Mouse (Mus musculus) hindbrain, embryonic 16.5 days (tissue): ENCODE measurements around the gene Rasa3. TPM values are rescaled to one million over a fixed set of nuclear protein-coding genes. Genes with fewer than 3 reads are reported as not detected.

Source experiments
- ATAC-seq: fragments of 200-750 bp; cut with Nextera tagmentation; 2 replicates; pipeline ENCODE4 v1.8.0; 2017; ENCODE audit warnings: moderate TSS enrichment, moderate library complexity
- H3K27ac ChIP-seq: fragments of 300-500 bp; sonication (generic); 2 replicates; pipeline ENCODE4 v1.5.1; 2014; ENCODE audit warnings: low read depth, mild to moderate bottlenecking, control low read depth, low read length, moderate library complexity
- H3K27me3 ChIP-seq: fragments of 300-500 bp; sonication (generic); replicated peaks from 2 replicates; pipeline ENCODE4 v1.6.1; 2014; ENCODE audit warnings: low read length; ENCODE audit not compliant: control insufficient read depth, insufficient read depth
- H3K36me3 ChIP-seq: fragments of 300-500 bp; sonication (generic); 2 replicates; pipeline ENCODE4 v1.6.1; 2014; ENCODE audit warnings: mild to moderate bottlenecking, low read length, moderate library complexity, mixed read lengths; ENCODE audit not compliant: control insufficient read depth, insufficient read depth
- H3K4me1 ChIP-seq: fragments of 300-500 bp; sonication (generic); 2 replicates; pipeline ENCODE4 v1.6.1; 2014; ENCODE audit warnings: low read depth, low read length; ENCODE audit not compliant: control insufficient read depth, insufficient read depth
- H3K4me2 ChIP-seq: fragments of 300-500 bp; sonication (generic); 2 replicates; pipeline ENCODE4 v1.6.1; 2014; ENCODE audit warnings: mild to moderate bottlenecking, low read length, control low read depth, moderate library complexity
- H3K4me3 ChIP-seq: fragments of 300-500 bp; sonication (generic); 2 replicates; pipeline ENCODE4 v1.5.1; 2014; ENCODE audit warnings: mild to moderate bottlenecking, low read length, control low read depth, moderate library complexity
- H3K9ac ChIP-seq: fragments of 300-500 bp; sonication (generic); 2 replicates; pipeline ENCODE4 v1.6.1; 2014; ENCODE audit warnings: low read depth, mild to moderate bottlenecking, control low read depth, low read length, moderate library complexity
- H3K9me3 ChIP-seq: fragments of 300-500 bp; sonication (generic); 2 replicates; pipeline ENCODE4 v1.6.1; 2014; ENCODE audit warnings: mild to moderate bottlenecking, low read length, moderate library complexity; ENCODE audit not compliant: control insufficient read depth
- WGBS: fragments of 180-500 bp; shearing (Covaris S2); extraction: QIAGEN DNeasy Blood & Tissue Kit; methylation state at CpG from one replicate; pipeline ENCODE4 v1.1.7; 2014; 5-methylcytosine and 5-hydroxymethylcytosine counted together
- polyA plus RNA-seq: library from polyadenylated mRNA; unstranded; fragments of >200 nt; fragmentation: Nextera tagmentation; extraction: Ambion mirVana; gene quantifications from 2 replicates; pipeline ENCODE4 v1.2.1, GENCODE M21; 2015

Gene Rasa3
- polyA plus RNA-seq, 1 experiment from 2014 or later: 43.5 TPM

- Histone ChIP-seq H3K27me3 (no peaks in the 10 kb centered on the region), H3K4me1 (peaks cover 16% of the 10 kb centered on the region), H3K36me3 (no peaks in the 10 kb centered on the region), H3K4me3 (no peak overlapping the region), H3K9me3 (no peaks in the 10 kb centered on the region), H3K4me2 (no peak overlapping the region), H3K27ac (no peak overlapping the region), H3K9ac (no peak overlapping the region)
- ATAC-seq: no peak
- 81% methylated on average over 4 of the region's 4 CpGs for WGBS
These were observed 11.9 kb downstream of the Rasa3 start for GRCm38 (mm10) chr8:13665538-13665937.

- Histone ChIP-seq H3K27me3 (no peaks in the 10 kb centered on the region), H3K4me1 (peaks cover 10% of the 10 kb centered on the region), H3K4me3 (no peak overlapping the region), H3K36me3 (no peaks in the 10 kb centered on the region), H3K9ac (no peak overlapping the region), H3K9me3 (no peaks in the 10 kb centered on the region), H3K4me2 (no peak overlapping the region), H3K27ac (no peak overlapping the region)
- 86% methylated on average over 6 of the region's 6 CpGs for WGBS
- ATAC-seq: no peak
These were observed 12.6 kb downstream of the Rasa3 start for GRCm38 (mm10) chr8:13664711-13665210.

GRCm38 (mm10) chr8:13660323-13660722 lies 17.1 kb downstream of the Rasa3 start:
- no peak for ATAC-seq
- Histone ChIP-seq H3K27ac (no peak overlapping the region), H3K4me2 (no peak overlapping the region), H3K36me3 (no peaks in the 10 kb centered on the region), H3K9ac (no peak overlapping the region), H3K4me3 (no peak overlapping the region), H3K27me3 (no peaks in the 10 kb centered on the region), H3K4me1 (peaks cover 9% of the 10 kb centered on the region), H3K9me3 (no peaks in the 10 kb centered on the region)
- WGBS: 92% methylated on average over 13 of the region's 13 CpGs

- Histone ChIP-seq H3K4me3 (no peak overlapping the region), H3K36me3 (no peaks in the 10 kb centered on the region), H3K9ac (no peak overlapping the region), H3K9me3 (no peaks in the 10 kb centered on the region), H3K27ac (no peak overlapping the region), H3K4me2 (no peak overlapping the region), H3K4me1 (peaks cover 12% of the 10 kb centered on the region), H3K27me3 (no peaks in the 10 kb centered on the region)
- ATAC-seq: no peak
- WGBS: 64% methylated on average over 12 of the region's 12 CpGs
These were observed 19.9 kb downstream of the Rasa3 start for GRCm38 (mm10) chr8:13657479-13657878.

- Histone ChIP-seq H3K27ac (no peak overlapping the region), H3K27me3 (no peaks in the 10 kb centered on the region), H3K9me3 (no peaks in the 10 kb centered on the region), H3K36me3 (no peaks in the 10 kb centered on the region), H3K9ac (no peak overlapping the region), H3K4me2 (no peak overlapping the region), H3K4me3 (no peak overlapping the region), H3K4me1 (peaks cover 20% of the 10 kb centered on the region)
- no peak for ATAC-seq
- WGBS: 87% methylated on average over 5 of the region's 5 CpGs
These were observed 22.4 kb downstream of the Rasa3 start for GRCm38 (mm10) chr8:13655033-13655351.

- no peak overlapping the region for H3K27ac ChIP-seq
- no peak overlapping the region for H3K9ac ChIP-seq
- H3K9me3 ChIP-seq: no peaks in the 10 kb centered on the region
- WGBS: 81% methylated on average over 11 of the region's 11 CpGs
- no peak overlapping the region for H3K4me3 ChIP-seq
- peaks cover 25% of the 10 kb centered on the region for H3K4me1 ChIP-seq
- no peak overlapping the region for H3K4me2 ChIP-seq
- H3K36me3 ChIP-seq: no peaks in the 10 kb centered on the region
- no peaks in the 10 kb centered on the region for H3K27me3 ChIP-seq
- ATAC-seq: no peak
These were observed 22.9 kb downstream of the Rasa3 start for GRCm38 (mm10) chr8:13654350-13655032.

- Histone ChIP-seq H3K4me2 (no peak overlapping the region), H3K9me3 (no peaks in the 10 kb centered on the region), H3K4me1 (peaks cover 33% of the 10 kb centered on the region), H3K36me3 (no peaks in the 10 kb centered on the region), H3K4me3 (no peak overlapping the region), H3K27ac (no peak overlapping the region; the same call in 1 of the 2 replicates), H3K9ac (no peak overlapping the region), H3K27me3 (no peaks in the 10 kb centered on the region)
- WGBS: 90% methylated on average over 11 of the region's 11 CpGs
- ATAC-seq: no peak
These were observed 26.7 kb downstream of the Rasa3 start for GRCm38 (mm10) chr8:13650541-13651191.

GRCm38 (mm10) chr8:13649154-13649515 lies 28.3 kb downstream of the Rasa3 start:
- H3K4me2 ChIP-seq: no peak overlapping the region
- no peak overlapping the region for H3K4me3 ChIP-seq
- 16% methylated on average over 3 of the region's 3 CpGs for WGBS
- no peaks in the 10 kb centered on the region for H3K36me3 ChIP-seq
- no peaks in the 10 kb centered on the region for H3K9me3 ChIP-seq
- no peak overlapping the region for H3K9ac ChIP-seq
- peak overlapping the region; percentile 82 for H3K27ac ChIP-seq
- ATAC-seq: no peak
- no peaks in the 10 kb centered on the region for H3K27me3 ChIP-seq
- peaks cover 46% of the 10 kb centered on the region for H3K4me1 ChIP-seq

- Histone ChIP-seq H3K4me3 (no peak overlapping the region), H3K27ac (peak overlapping the region; percentile 82), H3K9ac (peak overlapping the region; percentile 32), H3K27me3 (no peaks in the 10 kb centered on the region), H3K9me3 (no peaks in the 10 kb centered on the region), H3K36me3 (no peaks in the 10 kb centered on the region), H3K4me1 (peaks cover 49% of the 10 kb centered on the region), H3K4me2 (peak overlapping the region; percentile 17; the same call in 1 of the 2 replicates)
- 9% methylated on average over 7 of the region's 7 CpGs for WGBS
- ATAC-seq: peak; percentile 79
These were observed 28.8 kb downstream of the Rasa3 start for GRCm38 (mm10) chr8:13648377-13649153.
